ENCODE assay signal across 9 mouse cellular contexts in genomic region chr2:34025715-34026360, GRCm38 (mm10).
DNase-seq lines count a peak whose midpoint lies in the region; ATAC-seq lines count a peak whose summit lies in the region.
"Had no signal": no experiment of that assay in that cellular context is flagged by ENCODE, and none has a peak within 500 bp of the region (broad histone marks: within the 10 kb centered on the region; RNA-seq: fewer than 3 reads in every experiment).

No protein-coding gene starts in this region.

- no peaks in the 10 kb centered on the region for H3K36me3 ChIP-seq in hindbrain, embryonic 11.5 days (ENCODE audit: control insufficient read depth, insufficient read depth, low read length)
- H3K36me3 ChIP-seq in hindbrain, embryonic 16.5 days (ENCODE audit: control insufficient read depth, insufficient read depth, low read length) = no peaks in the 10 kb centered on the region
- H3K36me3 ChIP-seq in neural tube, embryonic 11.5 days (ENCODE audit: control insufficient read depth, insufficient read depth, low read length) = no peaks in the 10 kb centered on the region
- H3K36me3 ChIP-seq: hindbrain, embryonic 15.5 days had no signal

- DNase-seq in hindbrain, embryonic 11.5 days (ENCODE audit: low spot score) = peak; percentile 64
- peak; percentile 38 for DNase-seq in urinary bladder, postnatal 14 days (ENCODE audit: low spot score)
- no peak for DNase-seq in urinary bladder, adult 18-20 months (ENCODE audit: low spot score in 2 of 2)
- DNase-seq in cerebellum, adult 11-12 months = peak; percentile 34
- peak; percentile 64 for DNase-seq in kidney, postnatal 10 days
- DNase-seq in neural tube, embryonic 11.5 days (ENCODE audit: low spot score) = peak; percentile 51

- no peak overlapping the region for H3K27ac ChIP-seq in hindbrain, embryonic 11.5 days (ENCODE audit: low read depth, low read length)
- H3K27ac ChIP-seq in hindbrain, embryonic 16.5 days (ENCODE audit: low read depth, low read length) = no peak overlapping the region
- no peak overlapping the region for H3K27ac ChIP-seq in neural tube, embryonic 11.5 days (ENCODE audit: low read depth, low read length)
- H3K27ac ChIP-seq: hindbrain, embryonic 15.5 days had no signal

- no peak overlapping the region for H3K9ac ChIP-seq in hindbrain, embryonic 11.5 days (ENCODE audit: low read depth, low read length)
- no peak overlapping the region for H3K9ac ChIP-seq in hindbrain, embryonic 16.5 days (ENCODE audit: low read depth, low read length)
- no peak overlapping the region for H3K9ac ChIP-seq in neural tube, embryonic 11.5 days (ENCODE audit: low read length)
- H3K9ac ChIP-seq: hindbrain, embryonic 15.5 days had no signal

- 60% methylated on average over 10 of the region's 10 CpGs for WGBS in hindbrain, embryonic 11.5 days
- 44% methylated on average over 10 of the region's 10 CpGs for WGBS in hindbrain, embryonic 16.5 days
- WGBS in neural tube, embryonic 11.5 days = 71% methylated on average over 10 of the region's 10 CpGs

- H3K27me3 ChIP-seq in hindbrain, embryonic 11.5 days (ENCODE audit: control insufficient read depth, insufficient read depth, low read length) = no peaks in the 10 kb centered on the region
- H3K27me3 ChIP-seq in hindbrain, embryonic 16.5 days (replicated peaks; ENCODE audit: control insufficient read depth, insufficient read depth, low read length) = no peaks in the 10 kb centered on the region
- H3K27me3 ChIP-seq in neural tube, embryonic 11.5 days (ENCODE audit: control insufficient read depth, insufficient read depth, low read length) = no peaks in the 10 kb centered on the region
- H3K27me3 ChIP-seq: hindbrain, embryonic 15.5 days had no signal

- H3K9me3 ChIP-seq in hindbrain, embryonic 11.5 days (ENCODE audit: control insufficient read depth, low read length) = no peaks in the 10 kb centered on the region
- no peaks in the 10 kb centered on the region; the same call in 1 of the 2 replicates for H3K9me3 ChIP-seq in hindbrain, embryonic 16.5 days (ENCODE audit: control insufficient read depth, low read length)
- no peaks in the 10 kb centered on the region for H3K9me3 ChIP-seq in neural tube, embryonic 11.5 days (ENCODE audit: control insufficient read depth, low read length)
- H3K9me3 ChIP-seq: hindbrain, embryonic 15.5 days had no signal

- H3K4me1 ChIP-seq in hindbrain, embryonic 11.5 days (replicated peaks; ENCODE audit: control insufficient read depth, insufficient read depth, low read length) = peaks cover 6% of the 10 kb centered on the region; the same call in 1 of the 2 replicates
- peaks cover 11% of the 10 kb centered on the region for H3K4me1 ChIP-seq in hindbrain, embryonic 16.5 days (ENCODE audit: control insufficient read depth, insufficient read depth, low read depth, low read length)
- H3K4me1 ChIP-seq in neural tube, embryonic 11.5 days (ENCODE audit: control insufficient read depth, insufficient read depth, low read length) = peaks cover 5% of the 10 kb centered on the region; the same call in 1 of the 2 replicates

- H3K4me3 ChIP-seq in hindbrain, embryonic 11.5 days (ENCODE audit: low read depth, low read length) = no peak overlapping the region
- no peak overlapping the region for H3K4me3 ChIP-seq in hindbrain, embryonic 16.5 days (ENCODE audit: low read length)
- no peak overlapping the region for H3K4me3 ChIP-seq in neural tube, embryonic 11.5 days (ENCODE audit: low read depth, low read length)
- H3K4me3 ChIP-seq: hindbrain, embryonic 15.5 days had no signal

- no peak for ATAC-seq in hindbrain, embryonic 11.5 days (ENCODE audit: low FRiP score)
- no peak for ATAC-seq in hindbrain, embryonic 16.5 days
- no peak for ATAC-seq in neural tube, embryonic 11.5 days (ENCODE audit: insufficient read depth, low FRiP score, low TSS enrichment)
- no peak for ATAC-seq in frontal cortex, adult (ENCODE audit: low TSS enrichment)

- no peak overlapping the region for H3K4me2 ChIP-seq in hindbrain, embryonic 11.5 days (replicated peaks; ENCODE audit: low read depth, low read length)
- H3K4me2 ChIP-seq in hindbrain, embryonic 16.5 days (ENCODE audit: low read length) = no peak overlapping the region
- H3K4me2 ChIP-seq in neural tube, embryonic 11.5 days (ENCODE audit: low read depth) = no peak overlapping the region
- H3K4me2 ChIP-seq: hindbrain, embryonic 15.5 days had no signal

Comparison
In these comparisons a context has a peak if more than half of its experiments do, and no peak if none do; other contexts are left out.
1. DNase-seq: peak in hindbrain, embryonic 11.5 days (single experiment), urinary bladder, postnatal 14 days (single experiment), cerebellum, adult 11-12 months (single experiment), kidney, postnatal 10 days (single experiment) and neural tube, embryonic 11.5 days (single experiment); none in urinary bladder, adult 18-20 months (0 of 2).